Mouse (Mus musculus): ENCODE results near the gene Gm7138. TPM values are rescaled to one million over a fixed set of nuclear protein-coding genes. Genes with fewer than 3 reads are reported as not detected.
"Not testable (repeated sequence)": the region's sequence is repeated elsewhere in the genome, so short reads cannot be mapped to it uniquely, and the experiment has no call there.

Gm7138 gene
- total RNA-seq, 2 experiments from 2014 or later, result not detected

DNA sequence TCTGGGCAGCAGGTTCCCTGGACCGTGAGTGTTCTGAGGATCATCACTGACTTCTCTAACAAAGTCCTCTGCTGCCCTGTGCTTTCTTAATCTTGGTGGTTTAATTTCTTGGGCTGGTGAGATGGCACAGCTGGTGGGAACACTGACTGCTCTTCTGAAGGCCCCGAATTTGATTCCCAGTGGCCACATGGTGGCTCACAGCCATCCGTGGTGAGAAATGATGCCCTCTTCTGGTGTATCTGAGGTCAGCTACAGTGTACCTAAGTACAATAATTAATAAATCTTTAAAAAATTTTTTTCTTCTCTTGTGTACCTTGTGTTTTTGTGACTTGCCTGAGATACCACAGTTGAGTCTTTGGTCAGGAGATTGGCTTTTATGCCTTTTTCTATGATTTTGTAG, 24.4 kb downstream of the Gm7138 start:
- DNase-seq (ENCODE audit: low spot score in 2 of 2), result not testable (repeated sequence)

DNA sequence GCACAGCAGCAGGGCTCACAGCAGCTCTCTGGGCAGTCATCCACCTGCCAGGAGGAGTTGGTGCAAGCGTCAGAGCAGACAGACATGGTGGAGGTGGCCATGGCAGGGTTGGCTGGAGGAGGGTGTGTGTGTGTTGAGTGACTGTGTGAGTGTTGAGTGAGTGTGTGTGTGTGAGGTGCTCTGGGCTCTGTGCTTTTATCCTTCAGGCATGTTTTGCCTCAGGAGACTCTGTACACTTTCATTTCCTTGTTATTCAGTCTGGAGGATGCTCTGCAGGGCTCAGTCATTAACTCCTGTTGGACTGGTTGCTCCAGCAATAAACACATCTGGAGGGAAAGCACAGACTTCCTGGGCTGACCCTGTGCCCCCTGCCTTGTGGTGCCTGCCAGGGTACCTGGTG, 25.5 kb downstream of the Gm7138 start, which contains the start of gene Gm9736:
Gene Gm9736, minus strand, starts transcription at position 101 of the 400 bp plus-strand sequence.
- intact Hi-C loops (cut with DNase I); DNase-seq (ENCODE audit: low spot score in 2 of 2): not testable (repeated sequence)

More for the DNA sequence above, 24.4 kb downstream of the Gm7138 start:
- intact Hi-C loops (cut with DNase I), result not testable (repeated sequence)

DNA sequence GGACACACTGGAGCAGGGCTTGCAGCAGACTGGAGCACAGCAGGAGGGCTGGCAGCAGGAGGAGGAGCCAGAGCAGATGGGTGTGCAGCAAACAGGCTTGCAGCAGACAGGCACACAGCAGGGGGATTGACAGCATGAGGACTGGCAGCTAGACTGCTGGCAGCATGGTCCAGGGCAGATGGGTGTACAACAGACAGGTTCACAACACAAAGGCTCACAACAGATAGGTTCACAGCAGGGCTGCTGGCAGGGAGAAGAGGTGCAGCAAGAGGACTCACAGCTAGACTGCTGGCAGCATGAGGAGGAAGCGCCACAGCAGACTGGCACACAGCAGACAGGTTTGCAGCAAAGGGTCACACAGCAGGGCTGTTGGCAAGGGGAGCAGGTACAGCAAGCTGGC, 26.1 kb downstream of the Gm7138 start:
- intact Hi-C loops (cut with DNase I); DNase-seq (ENCODE audit: low spot score in 2 of 2): not testable (repeated sequence)

DNA sequence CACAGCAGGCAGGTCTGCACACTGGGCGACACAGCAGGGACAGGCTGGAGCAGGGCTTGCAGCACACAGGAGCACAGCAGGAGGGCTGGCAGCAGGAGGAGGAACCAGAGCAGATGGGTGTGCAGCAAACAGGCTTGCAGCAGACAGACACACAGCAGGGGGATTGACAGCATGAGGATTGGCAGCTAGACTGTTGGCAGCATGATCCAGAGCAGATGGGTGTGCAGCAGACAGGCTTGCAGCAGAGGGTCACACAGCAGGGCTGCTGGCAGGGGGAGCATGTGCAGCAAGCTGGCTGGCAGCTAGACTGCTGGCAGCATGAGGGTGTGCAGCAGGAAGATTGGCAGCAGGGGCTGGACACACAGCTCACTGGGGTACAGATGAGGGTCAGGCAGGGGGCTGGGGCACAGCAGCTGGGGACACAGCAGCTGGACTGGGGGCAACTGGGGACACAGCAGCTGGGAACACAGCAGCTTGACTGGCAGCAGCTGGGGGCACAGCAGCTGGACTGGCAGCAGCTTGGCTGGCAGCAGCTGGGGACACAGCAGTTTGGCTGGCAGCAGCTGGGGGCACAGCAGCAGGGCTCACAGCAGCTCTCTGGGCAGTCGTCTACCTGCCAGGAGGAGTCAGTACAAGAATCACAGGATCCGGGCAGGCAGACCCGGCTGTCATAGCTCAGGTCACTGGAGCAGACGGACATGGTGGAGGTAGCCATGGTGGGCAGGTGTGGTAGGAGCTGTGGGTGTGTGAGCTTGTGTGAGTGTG, 34.6 kb downstream of the Gm7138 start, which contains the start of gene Gm18596:
Gene Gm18596, minus strand, starts transcription at position 715 of the 765 bp plus-strand sequence.
- intact Hi-C loops (cut with DNase I); DNase-seq (ENCODE audit: low spot score in 2 of 2): not testable (repeated sequence)

DNA sequence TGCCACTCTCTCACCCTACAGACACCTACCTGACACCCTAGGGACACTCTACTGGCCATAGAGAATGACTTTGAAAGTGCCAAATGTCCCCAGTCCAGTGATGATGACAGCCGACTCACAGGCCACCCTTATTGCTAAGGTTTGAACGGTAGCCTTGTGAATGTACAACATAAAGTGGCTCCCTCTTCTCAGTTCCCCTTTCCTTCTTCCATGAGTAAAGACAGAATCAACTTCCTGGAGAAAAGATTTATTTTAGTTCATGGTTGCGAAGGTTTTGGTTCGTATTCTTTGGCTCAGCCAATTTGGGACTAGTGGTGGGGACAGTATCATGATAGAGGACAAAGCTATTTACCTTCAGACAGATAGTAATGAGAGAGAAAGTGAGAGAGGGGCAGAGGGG, 37.8 kb downstream of the Gm7138 start:
- no peak for DNase-seq (ENCODE audit: low spot score in 2 of 2)

DNA sequence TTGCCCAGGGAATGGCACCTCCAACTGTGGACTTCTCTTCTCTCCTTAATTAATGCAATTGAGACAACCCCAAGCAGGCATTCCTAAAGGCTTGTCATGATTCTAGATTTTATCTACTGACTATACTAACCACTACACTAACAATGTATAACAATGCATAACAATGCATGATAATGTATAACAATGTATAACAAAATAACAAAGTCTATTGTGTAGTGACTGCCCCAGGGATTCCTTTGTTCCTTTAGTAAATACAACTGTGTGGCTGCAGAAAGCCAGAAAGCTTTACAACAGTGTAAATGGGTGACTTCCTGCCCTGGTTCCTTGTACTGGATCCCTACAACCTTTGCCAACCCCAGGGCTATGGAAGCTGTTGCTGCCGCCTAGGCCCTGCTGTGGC, 40.8 kb downstream of the Gm7138 start:
- no peak for DNase-seq (ENCODE audit: low spot score in 2 of 2)
- intact Hi-C loops (cut with DNase I), result no loop called here

More for the DNA sequence above, 37.8 kb downstream of the Gm7138 start:
- intact Hi-C loops (cut with DNase I), result no loop called here

DNA sequence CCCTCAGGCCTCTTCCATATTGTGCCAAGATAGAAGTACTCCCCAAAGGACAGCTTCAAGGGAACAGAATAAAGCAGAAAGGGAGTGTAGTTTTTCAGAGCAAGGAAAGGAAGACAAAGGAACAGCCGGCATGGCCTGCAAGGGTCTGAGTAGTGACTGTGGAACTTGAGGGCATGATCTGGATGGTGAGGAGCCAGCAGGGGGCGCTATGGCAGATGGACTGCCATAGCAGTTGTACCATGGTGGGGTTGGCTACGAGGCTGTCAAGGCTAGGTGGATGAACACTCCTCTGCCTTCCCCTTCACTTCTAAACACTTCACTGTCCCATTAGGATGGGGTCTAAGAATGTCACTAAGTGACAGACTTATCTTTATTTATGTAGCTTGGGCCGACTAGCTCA, 47.5 kb downstream of the Gm7138 start:
- intact Hi-C loops (cut with DNase I), result loop anchor here (5.0 kb wide), 2 partner anchors 148 to 208 kb away; no protein-coding TSS in a partner anchor
- no peak for DNase-seq (ENCODE audit: low spot score in 2 of 2)

DNA sequence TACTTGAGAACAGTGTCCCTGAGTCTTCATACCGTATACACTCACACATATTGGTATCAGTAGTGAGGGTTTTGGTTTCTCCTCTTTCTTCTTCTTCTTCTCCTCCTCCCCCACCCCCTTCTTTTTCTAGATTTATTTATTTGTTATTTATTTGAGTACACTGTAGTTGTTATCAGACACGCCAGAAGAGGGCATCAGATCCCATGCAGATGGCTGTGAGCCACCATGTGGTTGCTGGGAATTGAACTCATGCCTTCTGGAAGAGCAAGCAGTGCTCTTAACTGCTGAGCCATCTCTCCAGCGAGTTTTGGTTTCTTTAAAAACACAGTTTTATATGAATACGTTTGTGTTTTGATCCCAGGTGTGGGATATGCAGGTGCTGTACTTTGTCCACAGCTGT, 48.5 kb downstream of the Gm7138 start:
- DNase-seq (ENCODE audit: low spot score in 2 of 2), result no peak
- intact Hi-C loops (cut with DNase I), result loop anchor here (5.0 kb wide), 2 partner anchors 149 to 209 kb away; no protein-coding TSS in a partner anchor

Other genes with a start within 250 kb of the Gm7138 start
- gene Itgb2, start 246.7 kb downstream of the Gm7138 start, total RNA-seq (2021), result 1 to 10 TPM; 2.9 to 3.6 TPM
- gene Pttg1ip, start 195.2 kb downstream of the Gm7138 start, total RNA-seq (2021), result 10 to 100 TPM; 71.0 to 87.6 TPM
- 100 to 1,000 TPM; 133 to 140 TPM for gene Sumo3, start 170.8 kb downstream of the Gm7138 start, total RNA-seq (2021)
- 10 to 100 TPM; 14.2 to 16.3 TPM for gene Gm49325, start 170.7 kb downstream of the Gm7138 start, total RNA-seq (2021)
- gene Ube2g2, start 154.7 kb downstream of the Gm7138 start, total RNA-seq (2021), result 10 to 100 TPM; 43.7 to 51.3 TPM
- gene Tspear, start 90.4 kb downstream of the Gm7138 start, total RNA-seq (2021), result under 1 TPM in 1 of 2 experiments, not detected in 1; 0.14 TPM
- gene Gm19402, start 86.2 kb downstream of the Gm7138 start, total RNA-seq (2021), result not detected
- not detected for gene Gm9508, start 79.7 kb downstream of the Gm7138 start, total RNA-seq (2021)
- gene Gm10272, start 70.3 kb downstream of the Gm7138 start, total RNA-seq (2021), result not detected
- gene Gm10024, start 65.5 kb downstream of the Gm7138 start, total RNA-seq (2021), result not detected
- not detected for gene Gm10142, start 61.1 kb downstream of the Gm7138 start, total RNA-seq (2021)
- not detected for gene Krtap12-1, start 56.3 kb downstream of the Gm7138 start, total RNA-seq (2021)
- gene Gm10100, start 50.5 kb downstream of the Gm7138 start, total RNA-seq (2021), result not detected
- gene Gm18596, start 34.3 kb downstream of the Gm7138 start, total RNA-seq (2021), result not detected
- gene Gm9736, start 25.6 kb downstream of the Gm7138 start, total RNA-seq (2021), result not detected
- not detected for gene Gm3233, start 17.3 kb downstream of the Gm7138 start, total RNA-seq (2021)
- not detected for gene Gm3238, start 5.6 kb downstream of the Gm7138 start, total RNA-seq (2021)
- not detected for gene Gm3250, start 5.6 kb upstream of the Gm7138 start, total RNA-seq (2021)
- not detected for gene Gm7137, start 11.3 kb upstream of the Gm7138 start, total RNA-seq (2021)
- gene Gm9639, start 18.1 kb upstream of the Gm7138 start, total RNA-seq (2021), result not detected
- not detected for gene Gm19668, start 22.2 kb upstream of the Gm7138 start, total RNA-seq (2021)
- not detected for gene Gm9507, start 34.9 kb upstream of the Gm7138 start, total RNA-seq (2021)
- not detected for gene Gm2696, start 37.7 kb upstream of the Gm7138 start, total RNA-seq (2021)
- not detected for gene Krtap10-4, start 50.2 kb upstream of the Gm7138 start, total RNA-seq (2021)
- not detected for gene Krtap10-10, start 59.0 kb upstream of the Gm7138 start, total RNA-seq (2021)
- gene Gm36176, start 69.9 kb upstream of the Gm7138 start, total RNA-seq (2021), result not detected
- not detected for gene Gm10318, start 75.9 kb upstream of the Gm7138 start, total RNA-seq (2021)
- gene Gm3285, start 85.0 kb upstream of the Gm7138 start, total RNA-seq (2021), result not detected
- 10 to 100 TPM; 13.2 to 13.6 TPM for gene Lrrc3, start 125.6 kb upstream of the Gm7138 start, total RNA-seq (2021)
- 10 to 100 TPM; 32.3 to 44.9 TPM for gene Trpm2, start 193.6 kb upstream of the Gm7138 start, total RNA-seq (2021)
- 10 to 100 TPM; 30.3 to 34.7 TPM for gene 1810043G02Rik, start 201.6 kb upstream of the Gm7138 start, total RNA-seq (2021)
- gene Pfkl, start 233.1 kb upstream of the Gm7138 start, total RNA-seq (2021), result 100 to 1,000 TPM; 145 to 149 TPM